Mouse (Mus musculus) Patski (cell line): ENCODE data around the gene Btbd35f1. TPM values are rescaled to one million over a fixed set of nuclear protein-coding genes. Genes with fewer than 3 reads are reported as not detected.
"Not testable (repeated sequence)": the region's sequence is repeated elsewhere in the genome, so short reads cannot be mapped to it uniquely, and the experiment has no call there.

Experiments used
- ATAC-seq: fragments of 100-300 bp; one replicate; pipeline ENCODE4 v1.8.0; 2021
- CTCF ChIA-PET: fragments of 350-600 bp; sonication (Branson Sonifier 250); formaldehyde crosslinking; loops from one replicate; lab custom pipeline; 2022; ENCODE audit warnings: inconsistent platforms; lab: Charles Lee
- POLR2A ChIA-PET: fragments of 350-600 bp; sonication (Branson Sonifier 250); formaldehyde crosslinking; loops from one replicate; lab custom pipeline; 2022; ENCODE audit warnings: antibody characterized with exemption, inconsistent platforms; lab: Charles Lee
- DNase-seq: peaks from one replicate; pipeline ENCODE4 v3.0.0-alpha.2; 2011; ENCODE audit warnings: low read depth, low spot score
- H3K27me3 ChIP-seq: fragments of 371-371 bp; one replicate; pipeline ENCODE4 v1.5.1; 2021
- in situ Hi-C: fragments of 300-500 bp; cut with MboI; formaldehyde crosslinking; loops from 3 replicates; pipeline ENCODE4 v1.11.1; 2018; ENCODE audit warnings: low pct_unique_long_range_greater_than_20kb, mixed read lengths
- polyA plus RNA-seq: library from polyadenylated mRNA; unstranded; gene quantifications from one replicate; pipeline ENCODE4 v1.2.3, GENCODE M21; 2021

Gene Btbd35f1
- polyA plus RNA-seq = not detected

- ATAC-seq, H3K27me3 ChIP-seq, DNase-seq, POLR2A ChIA-PET, CTCF ChIA-PET, in situ Hi-C loops: not testable (repeated sequence)
Observed at GRCm38 (mm10) chrX:32559755-32560154, at the start of gene Btbd35f1. Btbd35f1 (plus strand) TSS chrX:32560055.

GRCm38 (mm10) chrX:32590878-32591542, 31.2 kb downstream of the Btbd35f1 start:
- POLR2A ChIA-PET, in situ Hi-C loops: not testable (repeated sequence)

GRCm38 (mm10) chrX:32601008-32601407, 41.2 kb downstream of the Btbd35f1 start:
- H3K27me3 ChIP-seq, DNase-seq, ATAC-seq, CTCF ChIA-PET, POLR2A ChIA-PET, in situ Hi-C loops: not testable (repeated sequence)

More at GRCm38 (mm10) chrX:32590878-32591542, 31.2 kb downstream of the Btbd35f1 start:
- H3K27me3 ChIP-seq, DNase-seq, CTCF ChIA-PET, ATAC-seq: not testable (repeated sequence)

- H3K27me3 ChIP-seq, POLR2A ChIA-PET, ATAC-seq, CTCF ChIA-PET, in situ Hi-C loops, DNase-seq: not testable (repeated sequence)
Observed at GRCm38 (mm10) chrX:32601425-32601824, 41.6 kb downstream of the Btbd35f1 start.

Other genes starting within 250 kb of the Btbd35f1 start
- not detected for gene Gm5926, start 90.7 kb downstream of the Btbd35f1 start, polyA plus RNA-seq
- gene Btbd35f21, start 166.1 kb downstream of the Btbd35f1 start, polyA plus RNA-seq = not detected